Mouse (Mus musculus): ENCODE data around the gene Mei1. TPM values are rescaled to one million over a fixed set of nuclear protein-coding genes. Genes with fewer than 3 reads are reported as not detected.

The Mei1 gene
- polyA plus RNA-seq, 1 experiment from 2014 or later = not detected

GRCm38 (mm10) chr15:82047080-82047883 lies 22.5 kb upstream of the Mei1 start, which contains the start of gene Snu13:
Snu13 (minus strand) TSS chr15:82047598.
- Histone ChIP-seq H3K36me3 (no peaks in the 10 kb centered on the region), H3K9ac (peak within 1 kb of the TSS; percentile 88), H3K4me1 (replicated peaks) (peaks cover 8% of the 10 kb centered on the region; the same call in 1 of the 2 replicates), H3K9me3 (no peaks in the 10 kb centered on the region), H3K27ac (peak within 1 kb of the TSS; percentile 90), H3K27me3 (replicated peaks) (no peaks in the 10 kb centered on the region), H3K4me3 (replicated peaks) (peak within 1 kb of the TSS; percentile 96), H3K4me2 (replicated peaks) (peak within 1 kb of the TSS; percentile 78)
- under 1% methylated on average over 74 of the region's 74 CpGs for WGBS
- ATAC-seq = peak; percentile 94

GRCm38 (mm10) chr15:82052544-82052943 lies 17.3 kb upstream of the Mei1 start:
- 57% methylated on average over 5 of the region's 5 CpGs for WGBS
- no peaks in the 10 kb centered on the region for H3K36me3 ChIP-seq
- H3K9me3 ChIP-seq = no peaks in the 10 kb centered on the region
- ATAC-seq = no peak
- H3K4me1 ChIP-seq (replicated peaks) = 0 out of 2 replicates have a peak, but pooled peaks cover 2% of the 10 kb centered on the region
- no peak overlapping the region for H3K9ac ChIP-seq
- 0 out of 2 replicates have a peak, but pooled peaks cover 2% of the 10 kb centered on the region for H3K27me3 ChIP-seq (replicated peaks)
- no peak overlapping the region for H3K27ac ChIP-seq
- H3K4me3 ChIP-seq (replicated peaks) = no peak overlapping the region
- H3K4me2 ChIP-seq (replicated peaks) = no peak overlapping the region

GRCm38 (mm10) chr15:82058719-82059201 lies 11.0 kb upstream of the Mei1 start, which contains the start of gene 4930407I10Rik:
4930407I10Rik (plus strand) TSS chr15:82059151.
- no peak within 1 kb of the TSS for H3K4me2 ChIP-seq (replicated peaks)
- no peak for ATAC-seq
- no peak within 1 kb of the TSS for H3K4me3 ChIP-seq (replicated peaks)
- peaks cover 13% of the 10 kb centered on the region for H3K27me3 ChIP-seq (replicated peaks)
- WGBS = 72% methylated on average over 1 of the region's 1 CpGs
- H3K9ac ChIP-seq = no peak within 1 kb of the TSS
- H3K27ac ChIP-seq = no peak within 1 kb of the TSS
- H3K9me3 ChIP-seq = no peaks in the 10 kb centered on the region
- H3K36me3 ChIP-seq = no peaks in the 10 kb centered on the region
- H3K4me1 ChIP-seq (replicated peaks) = no peaks in the 10 kb centered on the region

GRCm38 (mm10) chr15:82063909-82064308 lies 5.9 kb upstream of the Mei1 start:
- 61% methylated on average over 14 of the region's 14 CpGs for whole genome bisulfite sequencing
- ATAC-seq = no peak
- no peak overlapping the region for H3K9ac ChIP-seq

GRCm38 (mm10) chr15:82065511-82065910 lies 4.3 kb upstream of the Mei1 start:
- Histone ChIP-seq H3K27me3 (replicated peaks) (peaks cover 47% of the 10 kb centered on the region), H3K9me3 (no peaks in the 10 kb centered on the region), H3K27ac (no peak overlapping the region), H3K36me3 (no peaks in the 10 kb centered on the region), H3K4me2 (replicated peaks) (no peak overlapping the region), H3K4me3 (replicated peaks) (no peak overlapping the region), H3K4me1 (replicated peaks) (peaks cover 5% of the 10 kb centered on the region; the same call in 1 of the 2 replicates), H3K9ac (no peak overlapping the region)
- 0 out of 2 replicates have a peak, but pooled peaks have one; percentile 58 for ATAC-seq
- WGBS = 15% methylated on average over 7 of the region's 7 CpGs

More at GRCm38 (mm10) chr15:82063909-82064308, 5.9 kb upstream of the Mei1 start:
- no peaks in the 10 kb centered on the region for H3K4me1 ChIP-seq (replicated peaks)
- H3K9me3 ChIP-seq = no peaks in the 10 kb centered on the region
- H3K27me3 ChIP-seq (replicated peaks) = peaks cover 31% of the 10 kb centered on the region
- no peak overlapping the region for H3K4me2 ChIP-seq (replicated peaks)
- H3K4me3 ChIP-seq (replicated peaks) = no peak overlapping the region
- no peak overlapping the region for H3K27ac ChIP-seq
- no peaks in the 10 kb centered on the region for H3K36me3 ChIP-seq

- no peak overlapping the region for H3K9ac ChIP-seq
- no peak for ATAC-seq
- no peak overlapping the region for H3K4me3 ChIP-seq (replicated peaks)
- WGBS = 87% methylated on average over 26 of the region's 26 CpGs
- no peak overlapping the region for H3K4me2 ChIP-seq (replicated peaks)
- H3K27ac ChIP-seq = no peak overlapping the region
- H3K9me3 ChIP-seq = no peaks in the 10 kb centered on the region
- no peaks in the 10 kb centered on the region for H3K36me3 ChIP-seq
- peaks cover 5% of the 10 kb centered on the region; the same call in 1 of the 2 replicates for H3K4me1 ChIP-seq (replicated peaks)
- H3K27me3 ChIP-seq (replicated peaks) = peaks cover 40% of the 10 kb centered on the region
Measured at GRCm38 (mm10) chr15:82071816-82072469, 2.1 kb downstream of the Mei1 start.

- ATAC-seq = no peak
- Histone ChIP-seq H3K27ac (no peak overlapping the region), H3K9me3 (no peaks in the 10 kb centered on the region)
Measured at GRCm38 (mm10) chr15:82073490-82073889, 3.7 kb downstream of the Mei1 start.

GRCm38 (mm10) chr15:82079883-82080282 lies 10.1 kb downstream of the Mei1 start:
- Histone ChIP-seq H3K9ac (no peak overlapping the region), H3K36me3 (no peaks in the 10 kb centered on the region), H3K27me3 (replicated peaks) (0 out of 2 replicates have a peak, but pooled peaks cover 9% of the 10 kb centered on the region), H3K4me3 (replicated peaks) (no peak overlapping the region), H3K9me3 (no peaks in the 10 kb centered on the region), H3K4me2 (replicated peaks) (no peak overlapping the region), H3K27ac (no peak overlapping the region), H3K4me1 (replicated peaks) (no peaks in the 10 kb centered on the region)
- no peak for ATAC-seq
- 53% methylated on average over 10 of the region's 10 CpGs for WGBS

More at GRCm38 (mm10) chr15:82073490-82073889, 3.7 kb downstream of the Mei1 start:
- peaks cover 37% of the 10 kb centered on the region for H3K27me3 ChIP-seq (replicated peaks)
- 81% methylated on average over 7 of the region's 7 CpGs for WGBS
- H3K4me2 ChIP-seq (replicated peaks) = no peak overlapping the region
- H3K9ac ChIP-seq = no peak overlapping the region
- H3K4me3 ChIP-seq (replicated peaks) = no peak overlapping the region
- H3K4me1 ChIP-seq (replicated peaks) = peaks cover 5% of the 10 kb centered on the region; the same call in 1 of the 2 replicates
- H3K36me3 ChIP-seq = no peaks in the 10 kb centered on the region

- ATAC-seq = no peak
- Histone ChIP-seq H3K9me3 (no peaks in the 10 kb centered on the region), H3K36me3 (no peaks in the 10 kb centered on the region), H3K27me3 (replicated peaks) (peaks cover 13% of the 10 kb centered on the region; the same call in 1 of the 2 replicates), H3K4me1 (replicated peaks) (no peaks in the 10 kb centered on the region), H3K4me3 (replicated peaks) (no peak overlapping the region), H3K27ac (no peak overlapping the region), H3K9ac (no peak overlapping the region), H3K4me2 (replicated peaks) (no peak overlapping the region)
- WGBS = 39% methylated on average over 7 of the region's 7 CpGs
Measured at GRCm38 (mm10) chr15:82081161-82081560, 11.4 kb downstream of the Mei1 start.

- Histone ChIP-seq H3K4me3 (replicated peaks) (no peak overlapping the region), H3K4me2 (replicated peaks) (no peak overlapping the region), H3K36me3 (no peaks in the 10 kb centered on the region), H3K27ac (no peak overlapping the region), H3K9ac (no peak overlapping the region), H3K9me3 (no peaks in the 10 kb centered on the region), H3K27me3 (replicated peaks) (peaks cover 23% of the 10 kb centered on the region), H3K4me1 (replicated peaks) (no peaks in the 10 kb centered on the region)
- 80% methylated on average over 9 of the region's 9 CpGs for WGBS
- ATAC-seq = no peak
Measured at GRCm38 (mm10) chr15:82085606-82086005, 15.8 kb downstream of the Mei1 start.

GRCm38 (mm10) chr15:82086131-82086530 lies 16.3 kb downstream of the Mei1 start:
- H3K4me1 ChIP-seq (replicated peaks) = no peaks in the 10 kb centered on the region
- peaks cover 22% of the 10 kb centered on the region for H3K27me3 ChIP-seq (replicated peaks)
- no peak overlapping the region for H3K9ac ChIP-seq
- no peak overlapping the region for H3K27ac ChIP-seq
- ATAC-seq = no peak
- H3K9me3 ChIP-seq = no peaks in the 10 kb centered on the region
- WGBS = 76% methylated on average over 12 of the region's 12 CpGs
- H3K4me2 ChIP-seq (replicated peaks) = no peak overlapping the region
- H3K4me3 ChIP-seq (replicated peaks) = no peak overlapping the region
- H3K36me3 ChIP-seq = no peaks in the 10 kb centered on the region

- H3K27me3 ChIP-seq (replicated peaks) = peaks cover 19% of the 10 kb centered on the region
- H3K4me3 ChIP-seq (replicated peaks) = no peak overlapping the region
- H3K36me3 ChIP-seq = no peaks in the 10 kb centered on the region
- no peak overlapping the region for H3K4me2 ChIP-seq (replicated peaks)
- H3K9ac ChIP-seq = no peak overlapping the region
- WGBS = 13% methylated on average over 10 of the region's 10 CpGs
- H3K27ac ChIP-seq = no peak overlapping the region
- ATAC-seq = no peak
- no peaks in the 10 kb centered on the region for H3K4me1 ChIP-seq (replicated peaks)
- no peaks in the 10 kb centered on the region for H3K9me3 ChIP-seq
Measured at GRCm38 (mm10) chr15:82087266-82087665, 17.5 kb downstream of the Mei1 start.
